Mouse (Mus musculus) heart, adult 2 months (tissue): ENCODE measurements around the gene Tnfaip6. TPM values are rescaled to one million over a fixed set of nuclear protein-coding genes. Genes with fewer than 3 reads are reported as not detected.

Experiments used
- DNase-seq, 2 experiments: peaks; one replicate each; pipeline ENCODE4 v3.0.0; 2021
- H3K27ac ChIP-seq: fragments of 200-600 bp; 2 replicates; pipeline ENCODE4 v1.8.1; 2022
- H3K27me3 ChIP-seq: fragments of 200-500 bp; 2 replicates; pipeline ENCODE4 v1.6.1; 2012; ENCODE audit warnings: mild to moderate bottlenecking, low read length, inconsistent platforms, mixed read lengths; ENCODE audit not compliant: control insufficient read depth, insufficient read depth
- H3K36me3 ChIP-seq: fragments of 200-500 bp; 2 replicates; pipeline ENCODE4 v1.6.1; 2012; ENCODE audit warnings: low read length, inconsistent platforms; ENCODE audit not compliant: control insufficient read depth, insufficient read depth
- H3K4me1 ChIP-seq: fragments of 200-500 bp; 2 replicates; pipeline ENCODE4 v1.6.1; 2011; ENCODE audit warnings: low read length; ENCODE audit not compliant: control insufficient read depth, insufficient read depth
- H3K4me3 ChIP-seq: fragments of 200-600 bp; 2 replicates; pipeline ENCODE4 v1.8.1; 2022
- H3K79me2 ChIP-seq: fragments of 200-500 bp; replicated peaks from 2 replicates; pipeline ENCODE4 v1.6.1; 2012; ENCODE audit warnings: mild to moderate bottlenecking, inconsistent platforms, low read length, moderate library complexity, mixed read lengths; ENCODE audit not compliant: control insufficient read depth, insufficient read depth
- H3K9ac ChIP-seq: fragments of 200-500 bp; 2 replicates; pipeline ENCODE4 v1.6.1; 2012; ENCODE audit warnings: low read depth, mild to moderate bottlenecking, control low read depth, inconsistent platforms, low read length, mixed read lengths
- CTCF ChIP-seq: fragments of 200-600 bp; IDR thresholded peaks from 2 replicates; pipeline ENCODE4 v1.8.1; 2022; ENCODE audit warnings: antibody characterized with exemption, mild to moderate bottlenecking, moderate library complexity
- EP300 ChIP-seq: fragments of 200-500 bp; IDR thresholded peaks from 2 replicates; pipeline ENCODE4 v1.6.1; 2011; ENCODE audit warnings: low read depth, low read length, control low read depth; ENCODE audit not compliant: insufficient read depth
- POLR2A ChIP-seq: fragments of 200-500 bp; IDR thresholded peaks from 2 replicates; pipeline ENCODE4 v1.6.1; 2011; ENCODE audit warnings: mild to moderate bottlenecking, low read depth, low read length, control low read depth; ENCODE audit not compliant: insufficient read depth
- WGBS: fragments of 180-500 bp; shearing (Covaris S2); methylation state at CpG from one replicate; pipeline ENCODE4 v1.1.7; 2018; 5-methylcytosine and 5-hydroxymethylcytosine counted together
- intact Hi-C: fragments of 180-260 bp; cut with DNase I; formaldehyde crosslinking; loops from one replicate; pipeline ENCODE4 v1.15.1; 2025
- polyA plus RNA-seq: library from polyadenylated mRNA; depleted of rRNA; stranded (reverse); fragments of >200 nt; gene quantifications from 2 replicates; pipeline ENCODE4 v1.2.3, GENCODE M21; 2012
- total RNA-seq, 2 experiments: library from RNA; stranded (reverse); gene quantifications; 2 replicates each; pipeline ENCODE4 v1.2.3; 2021

Tnfaip6 gene
- total and polyA plus RNA-seq, 3 experiments: 0.41 to 1.1 (median 1.1) TPM

GRCm38 (mm10) chr2:52055616-52056015 lies 17.8 kb downstream of the Tnfaip6 start:
- Histone ChIP-seq H3K27ac (no peak overlapping the region), H3K36me3 (peaks cover 3% of the 10 kb centered on the region; the same call in 1 of the 2 replicates), H3K9ac (no peak overlapping the region), H3K4me1 (peaks cover 2% of the 10 kb centered on the region; the same call in 1 of the 2 replicates), H3K79me2 (no peaks in the 10 kb centered on the region), H3K27me3 (no peaks in the 10 kb centered on the region), H3K4me3 (no peak overlapping the region)
- DNase-seq: no peak
- 19% methylated on average over 4 of the region's 4 CpGs for WGBS
- intact Hi-C loops: no loop called here
- TF ChIP-seq POLR2A (no peak), EP300 (no peak), CTCF (no peak)

GRCm38 (mm10) chr2:52057099-52057498 lies 19.3 kb downstream of the Tnfaip6 start:
- H3K36me3 ChIP-seq: peaks cover 3% of the 10 kb centered on the region; the same call in 1 of the 2 replicates
- WGBS: 74% methylated on average over 1 of the region's 1 CpGs
- no peak overlapping the region for H3K27ac ChIP-seq
- DNase-seq: no peak
- H3K4me3 ChIP-seq: no peak overlapping the region
- H3K9ac ChIP-seq: no peak overlapping the region
- no peaks in the 10 kb centered on the region for H3K79me2 ChIP-seq
- intact Hi-C loops: no loop called here
- no peak for TF ChIP-seq CTCF
- TF ChIP-seq EP300: no peak
- no peak for TF ChIP-seq POLR2A
- no peaks in the 10 kb centered on the region for H3K27me3 ChIP-seq
- H3K4me1 ChIP-seq: peaks cover 2% of the 10 kb centered on the region; the same call in 1 of the 2 replicates

- Histone ChIP-seq H3K27me3 (no peaks in the 10 kb centered on the region), H3K27ac (no peak overlapping the region), H3K9ac (no peak overlapping the region), H3K36me3 (peaks cover 3% of the 10 kb centered on the region; the same call in 1 of the 2 replicates), H3K4me1 (peaks cover 2% of the 10 kb centered on the region; the same call in 1 of the 2 replicates), H3K4me3 (no peak overlapping the region), H3K79me2 (no peaks in the 10 kb centered on the region)
- intact Hi-C loops: no loop called here
- TF ChIP-seq EP300: no peak
- TF ChIP-seq POLR2A: no peak
- no peak for TF ChIP-seq CTCF
- DNase-seq: no peak
These were observed 19.9 kb downstream of the Tnfaip6 start for GRCm38 (mm10) chr2:52057681-52058080.

GRCm38 (mm10) chr2:52068641-52069040 lies 30.8 kb downstream of the Tnfaip6 start:
- 75% methylated on average over 1 of the region's 1 CpGs for WGBS
- TF ChIP-seq POLR2A: no peak
- TF ChIP-seq EP300: no peak
- TF ChIP-seq CTCF: no peak
- no peak overlapping the region for H3K27ac ChIP-seq
- H3K79me2 ChIP-seq: no peaks in the 10 kb centered on the region
- no peaks in the 10 kb centered on the region; the same call in 1 of the 2 replicates for H3K4me1 ChIP-seq
- no peak overlapping the region for H3K4me3 ChIP-seq
- H3K9ac ChIP-seq: no peak overlapping the region
- no peaks in the 10 kb centered on the region for H3K27me3 ChIP-seq
- intact Hi-C loops: no loop called here
- H3K36me3 ChIP-seq: no peaks in the 10 kb centered on the region; the same call in 1 of the 2 replicates
- DNase-seq: no peak

- H3K79me2 ChIP-seq: no peaks in the 10 kb centered on the region
- no peaks in the 10 kb centered on the region for H3K27me3 ChIP-seq
- H3K27ac ChIP-seq: no peak overlapping the region
- intact Hi-C loops: loop anchor here (2.0 to 10.0 kb wide), 4 partner anchors 34 to 1776 kb away; partner anchors contain the start of genes Arl5a, Mmadhc, Rbm43 and Tnfaip6
- H3K4me3 ChIP-seq: no peak overlapping the region
- 84% methylated on average over 5 of the region's 5 CpGs for WGBS
- DNase-seq: no peak
- H3K9ac ChIP-seq: no peak overlapping the region
- H3K36me3 ChIP-seq: peaks cover 8% of the 10 kb centered on the region
- TF ChIP-seq CTCF: no peak
- TF ChIP-seq POLR2A: no peak
- no peak for TF ChIP-seq EP300
- H3K4me1 ChIP-seq: peaks cover 1% of the 10 kb centered on the region
These were observed 33.0 kb downstream of the Tnfaip6 start for GRCm38 (mm10) chr2:52070816-52071215.

- intact Hi-C loops: loop anchor here (2.0 to 10.0 kb wide), 4 partner anchors 34 to 1777 kb away; partner anchors contain the start of genes Arl5a, Mmadhc, Rbm43 and Tnfaip6
- TF ChIP-seq POLR2A: no peak
- Histone ChIP-seq H3K9ac (no peak overlapping the region), H3K36me3 (peaks cover 8% of the 10 kb centered on the region), H3K27me3 (no peaks in the 10 kb centered on the region), H3K79me2 (no peaks in the 10 kb centered on the region), H3K27ac (no peak overlapping the region), H3K4me3 (no peak overlapping the region), H3K4me1 (peaks cover 1% of the 10 kb centered on the region)
- DNase-seq: no peak
- WGBS: 81% methylated on average over 13 of the region's 13 CpGs
These were observed 33.6 kb downstream of the Tnfaip6 start for GRCm38 (mm10) chr2:52071241-52071991.
